Mouse (Mus musculus) ES-E14 (cell line): ENCODE measurements at regions not wholly inside any gene's neighbourhood (a gene's known extent, or its start where the extent isn't known, plus 50 kb on each side); places are given as distances from the start of the nearest gene placed in this dataset.

Experiments
- DNase-seq: peaks from one replicate; pipeline ENCODE4 v3.0.0-alpha.2; 2013; ENCODE audit warnings: low read depth, low spot score
- H3K27ac ChIP-seq: 2 replicates; pipeline ENCODE4 v1.5.1; 2012; ENCODE audit warnings: low read depth, mild to moderate bottlenecking, low read length, moderate library complexity, mixed read lengths; ENCODE audit not compliant: poor library complexity, insufficient read depth, severe bottlenecking
- H3K36me3 ChIP-seq: 2 replicates; pipeline ENCODE4 v1.6.1; 2012; ENCODE audit warnings: mild to moderate bottlenecking, low read length, moderate library complexity, mixed read lengths; ENCODE audit not compliant: control insufficient read depth, poor library complexity, insufficient read depth, severe bottlenecking
- H3K4me1 ChIP-seq, 2 experiments: fragments of 150-350 bp in 1 of 2; sonication (generic) in 1 of 2; 2 replicates each; pipeline ENCODE4 v1.6.1; 2012; ENCODE audit warnings: low read length in 2 of 2, mild to moderate bottlenecking in 1 of 2, mixed read lengths in 1 of 2; ENCODE audit not compliant: control insufficient read depth in 2 of 2, insufficient read depth in 2 of 2, poor library complexity in 1 of 2
- H3K4me3 ChIP-seq, 2 experiments: fragments of 150-350 bp in 1 of 2; sonication (generic) in 1 of 2; 2 replicates each; pipeline ENCODE4 v1.5.1; 2012; ENCODE audit warnings: low read length in 2 of 2, low read depth in 1 of 2, mild to moderate bottlenecking in 1 of 2, mixed read lengths in 1 of 2; ENCODE audit not compliant: insufficient read depth in 1 of 2, poor library complexity in 1 of 2, severe bottlenecking in 1 of 2
- H3K9ac ChIP-seq: 2 replicates; pipeline ENCODE4 v1.6.1; 2012; ENCODE audit warnings: low read depth, mild to moderate bottlenecking, low read length, mixed read lengths; ENCODE audit not compliant: poor library complexity, insufficient read depth, severe bottlenecking
- H3K9me3 ChIP-seq: fragments of 150-350 bp; sonication (generic); 2 replicates; pipeline ENCODE4 v1.6.1; 2012; ENCODE audit warnings: low read depth, mild to moderate bottlenecking, low read length; ENCODE audit not compliant: control insufficient read depth, insufficient read depth
- CHD2 ChIP-seq: IDR thresholded peaks from 2 replicates; pipeline ENCODE4 v1.6.1; 2014; ENCODE audit warnings: mild to moderate bottlenecking, low read depth, low read length, inconsistent platforms
- HCFC1 ChIP-seq: IDR thresholded peaks from 2 replicates; pipeline ENCODE4 v1.6.1; 2012; ENCODE audit warnings: low read length, inconsistent platforms, borderline replicate concordance; ENCODE audit not compliant: insufficient read depth
- MAFK ChIP-seq: IDR thresholded peaks from 2 replicates; pipeline ENCODE4 v1.6.1; 2014; ENCODE audit warnings: mild to moderate bottlenecking, low read depth, low read length, inconsistent platforms; ENCODE audit not compliant: insufficient read depth
- ZC3H11A ChIP-seq: IDR thresholded peaks from 2 replicates; pipeline ENCODE4 v1.6.1; 2012; ENCODE audit warnings: low read depth, mild to moderate bottlenecking, inconsistent platforms, low read length, borderline replicate concordance
- ZNF384 ChIP-seq: IDR thresholded peaks from 2 replicates; pipeline ENCODE4 v1.6.1; 2012; ENCODE audit warnings: low read depth, low read length, inconsistent platforms
- in situ Hi-C, 2 experiments: fragments of 600-800 bp; cut with MboI; formaldehyde crosslinking; loops; one replicate each; pipeline ENCODE4 v1.15.1; 2025; ENCODE audit warnings: low sequenced_read_pairs in 2 of 2, inconsistent platforms in 1 of 2; ENCODE audit not compliant: unreplicated experiment in 2 of 2

DNA sequence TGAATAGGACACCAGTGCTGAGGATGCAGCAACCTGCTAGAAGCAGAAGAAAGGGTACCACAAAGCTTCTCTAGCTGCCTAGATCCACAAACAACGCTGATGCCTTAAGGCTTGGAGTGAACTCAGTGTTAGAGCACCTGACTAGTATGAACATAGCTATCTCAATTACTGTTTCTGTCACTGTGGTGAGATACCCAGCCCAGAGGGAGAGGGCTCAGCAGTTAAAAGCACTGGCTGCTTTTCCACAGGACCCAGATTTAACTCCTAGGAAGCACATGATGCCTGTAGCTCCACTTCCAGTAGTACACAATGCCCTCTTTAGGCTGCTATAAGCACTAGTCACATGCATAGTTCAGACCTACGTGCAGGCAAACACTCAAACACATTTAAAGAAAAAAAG is 67.3 kb upstream of the Ngly1 start:
- H3K27ac ChIP-seq = no peak overlapping the region
- TF ChIP-seq CHD2 (no peak), HCFC1 (no peak), MAFK (no peak), ZNF384 (no peak), ZC3H11A (no peak)
- H3K9me3 ChIP-seq = no peaks in the 10 kb centered on the region
- DNase-seq = no peak
- H3K4me3 ChIP-seq = no peak overlapping the region
- H3K9ac ChIP-seq = no peak overlapping the region
- no peaks in the 10 kb centered on the region for H3K4me1 ChIP-seq
- in situ Hi-C loops = no loop called here
- H3K36me3 ChIP-seq = no peaks in the 10 kb centered on the region

DNA sequence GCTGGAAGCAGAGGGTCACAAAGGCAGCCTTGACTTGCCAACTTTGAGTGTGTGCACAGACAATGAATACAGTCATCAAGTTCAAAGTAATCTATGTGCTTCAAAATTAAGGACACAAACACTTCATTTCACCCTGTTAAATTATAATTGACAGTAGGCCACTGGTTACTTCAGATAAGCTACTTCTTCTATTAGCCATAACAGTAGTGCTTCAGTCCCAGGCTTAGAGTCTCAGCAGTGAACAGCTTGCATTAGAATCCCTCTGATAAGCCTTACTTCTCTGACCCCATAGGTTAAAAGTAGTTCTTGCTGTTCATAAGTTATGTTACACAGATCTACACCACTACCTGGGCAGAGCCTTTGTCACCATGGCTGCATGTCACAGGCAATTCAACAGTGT is 63.8 kb upstream of the Ngly1 start:
- H3K4me1 ChIP-seq = no peaks in the 10 kb centered on the region
- no peaks in the 10 kb centered on the region for H3K9me3 ChIP-seq
- no peak for DNase-seq
- H3K36me3 ChIP-seq = no peaks in the 10 kb centered on the region
- TF ChIP-seq ZNF384 (no peak), CHD2 (no peak), ZC3H11A (no peak), MAFK (no peak), HCFC1 (no peak)
- in situ Hi-C loops = no loop called here
- H3K9ac ChIP-seq = no peak overlapping the region
- H3K27ac ChIP-seq = no peak overlapping the region
- H3K4me3 ChIP-seq = no peak overlapping the region
